Mouse (Mus musculus) C2C12 (cell line): ENCODE data around the gene Trip6. TPM values are rescaled to one million over a fixed set of nuclear protein-coding genes. Genes with fewer than 3 reads are reported as not detected.
A peak's percentile ranks its signal among the peaks of the same experiment; 100 is the strongest.

Experiments
- H3K27me3 ChIP-seq: one replicate; pipeline ENCODE4 v1.6.1; 2011; ENCODE audit not compliant: control insufficient read depth, insufficient read depth, insufficient read length
- H3K36me3 ChIP-seq: one replicate; pipeline ENCODE4 v1.6.1; 2011; ENCODE audit not compliant: control insufficient read depth, insufficient read depth
- H3K4me3 ChIP-seq: one replicate; pipeline ENCODE4 v1.5.1; 2011; ENCODE audit warnings: mild to moderate bottlenecking, control low read depth; ENCODE audit not compliant: poor library complexity, insufficient read depth, severe bottlenecking
- H3K79me2 ChIP-seq: one replicate; pipeline ENCODE4 v1.6.1; 2011; ENCODE audit not compliant: control insufficient read depth, insufficient read depth
- H3K79me3 ChIP-seq: one replicate; pipeline ENCODE4 v1.6.1; 2011; ENCODE audit warnings: low read depth, control low read depth
- H3ac ChIP-seq: one replicate; pipeline ENCODE3; 2011; ENCODE audit warnings: low read depth; ENCODE audit not compliant: control insufficient read depth, insufficient read length
- CEBPB ChIP-seq: IDR thresholded peaks from one replicate; pipeline ENCODE4 v1.6.1; 2011; ENCODE audit warnings: low read depth, mild to moderate bottlenecking, control low read depth, moderate library complexity
- CTCF ChIP-seq: IDR thresholded peaks from one replicate; pipeline ENCODE4 v1.5.1; 2011; ENCODE audit not compliant: control insufficient read depth, insufficient read depth, insufficient read length
- FOSL1 ChIP-seq: IDR thresholded peaks from one replicate; pipeline ENCODE4 v1.8.0; 2011; ENCODE audit warnings: mild to moderate bottlenecking, low read length; ENCODE audit not compliant: poor library complexity, insufficient read depth, severe bottlenecking
- MAX ChIP-seq: IDR thresholded peaks from one replicate; pipeline ENCODE4 v1.6.1; 2011; ENCODE audit warnings: mild to moderate bottlenecking, control low read depth
- MYOD1 ChIP-seq: IDR thresholded peaks from one replicate; pipeline ENCODE4 v1.6.1; 2011; ENCODE audit warnings: low read depth; ENCODE audit not compliant: control insufficient read depth, insufficient read length
- MYOG ChIP-seq: IDR thresholded peaks from one replicate; pipeline ENCODE4 v1.6.1; 2011; ENCODE audit not compliant: control insufficient read depth, insufficient read length; ENCODE audit errors: extremely low read depth
- USF1 ChIP-seq: IDR thresholded peaks from one replicate; pipeline ENCODE4 v1.6.1; 2011; ENCODE audit warnings: low read depth, mild to moderate bottlenecking, control low read depth, moderate library complexity
- microRNA-seq: library from miRNA; unstranded; fragments of <30 nt; microRNA quantifications from one replicate; pipeline ENCODE4, GENCODE M21; 2019; ENCODE audit warnings: borderline microRNAs expressed
- polyA plus RNA-seq: library from polyadenylated mRNA; unstranded; fragments of >200 nt; fragmentation: generic; extraction: Trizol; gene quantifications from one replicate; pipeline ENCODE4 v1.2.1, GENCODE M21; 2012; ENCODE audit warnings: missing spikeins

Trip6 gene
- polyA plus RNA-seq, 1 experiment: 80.0 TPM

- H3K79me2 ChIP-seq: no peaks in the 10 kb centered on the region
- H3K4me3 ChIP-seq: no peak overlapping the region
- no peaks in the 10 kb centered on the region for H3K79me3 ChIP-seq
- no peaks in the 10 kb centered on the region for H3K36me3 ChIP-seq
- H3ac ChIP-seq: no peak overlapping the region
- peaks cover 49% of the 10 kb centered on the region for H3K27me3 ChIP-seq
- TF ChIP-seq CEBPB (no peak), MAX (no peak), MYOD1 (no peak), CTCF (no peak), FOSL1 (no peak)
Measured at GRCm38 (mm10) chr5:137268131-137268910, 45.9 kb downstream of the Trip6 start.

- H3K4me3 ChIP-seq: no peak overlapping the region
- H3K79me3 ChIP-seq: no peaks in the 10 kb centered on the region
- H3ac ChIP-seq: no peak overlapping the region
- no peaks in the 10 kb centered on the region for H3K79me2 ChIP-seq
- no peak for TF ChIP-seq MYOD1
- no peak for TF ChIP-seq FOSL1
- TF ChIP-seq MAX: no peak
- no peak for TF ChIP-seq USF1
- TF ChIP-seq MYOG: no peak
- H3K27me3 ChIP-seq: peaks cover 44% of the 10 kb centered on the region
- H3K36me3 ChIP-seq: no peaks in the 10 kb centered on the region
Measured at GRCm38 (mm10) chr5:137264787-137265186, 49.4 kb downstream of the Trip6 start.

GRCm38 (mm10) chr5:137263897-137264720 is 50.1 kb downstream of the Trip6 start:
- no peak for TF ChIP-seq CTCF
- no peaks in the 10 kb centered on the region for H3K36me3 ChIP-seq
- no peaks in the 10 kb centered on the region for H3K79me2 ChIP-seq
- no peaks in the 10 kb centered on the region for H3K79me3 ChIP-seq
- H3K27me3 ChIP-seq: peaks cover 41% of the 10 kb centered on the region
- no peak overlapping the region for H3K4me3 ChIP-seq
- no peak overlapping the region for H3ac ChIP-seq

Small RNAs within 50 kb of the gene (microRNA-seq; reads per million reads assigned to microRNA genes)
- gene Mir7036: 0.64 reads per million, percentile 13 among the genes with 10 or more reads in this experiment
- not detected for gene Mir8116

Other genes starting within 250 kb of the Trip6 start
- gene Serpine1, start 242.1 kb downstream of the Trip6 start, polyA plus RNA-seq: 131 TPM
- 7.4 TPM for gene Trim56, start 198.2 kb downstream of the Trip6 start, polyA plus RNA-seq
- gene Muc3, start 165.1 kb downstream of the Trip6 start, polyA plus RNA-seq: not detected
- not detected for gene Muc3a, start 102.0 kb downstream of the Trip6 start, polyA plus RNA-seq
- 0.06 TPM for gene Ache, start 26.9 kb downstream of the Trip6 start, polyA plus RNA-seq
- 10.6 TPM for gene Ufsp1, start 19.8 kb downstream of the Trip6 start, polyA plus RNA-seq
- gene Srrt, start 6.7 kb downstream of the Trip6 start, polyA plus RNA-seq: 130 TPM
- gene Slc12a9, start 19.2 kb upstream of the Trip6 start, polyA plus RNA-seq: 7.3 TPM
- 25.2 TPM for gene Ephb4, start 35.7 kb upstream of the Trip6 start, polyA plus RNA-seq
- 0.01 TPM for gene Zan, start 162.7 kb upstream of the Trip6 start, polyA plus RNA-seq
- 63.5 TPM for gene Pop7, start 188.1 kb upstream of the Trip6 start, polyA plus RNA-seq
- 6.9 TPM for gene Gigyf1, start 204.1 kb upstream of the Trip6 start, polyA plus RNA-seq
- gene Epo, start 218.8 kb upstream of the Trip6 start, polyA plus RNA-seq: not detected
- gene Gnb2, start 219.1 kb upstream of the Trip6 start, polyA plus RNA-seq: 672 TPM
- gene Actl6b, start 239.1 kb upstream of the Trip6 start, polyA plus RNA-seq: not detected